In the genomic region with DNA sequence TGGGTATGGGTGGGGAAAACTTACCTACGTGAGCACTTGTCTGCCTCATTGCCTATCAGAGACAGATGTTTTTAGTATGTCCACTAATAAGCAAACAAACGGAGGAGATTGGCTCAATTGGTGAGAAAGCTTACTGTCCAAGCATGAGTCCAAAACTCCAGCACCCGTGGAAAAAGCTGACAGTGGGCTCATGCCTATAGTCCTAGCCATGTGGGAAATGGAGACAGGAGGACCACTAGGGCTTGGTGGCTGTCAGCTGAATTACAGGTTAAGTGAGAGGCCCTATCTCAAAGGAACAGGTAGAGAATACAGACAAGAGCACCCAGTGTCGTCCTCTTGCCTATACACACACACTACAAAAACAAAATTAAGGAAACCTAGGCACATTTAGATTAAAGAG, we compare ENCODE assay signal across 9 mouse cellular contexts. TPM values are rescaled to one million over a fixed set of nuclear protein-coding genes. Genes with fewer than 3 reads are reported as not detected.
DNase-seq lines count a peak whose midpoint lies in the region; ATAC-seq and TF ChIP-seq lines count a peak whose summit lies in the region.
"Had no signal": no experiment of that assay in that cellular context is flagged by ENCODE, and none has a peak within 500 bp of the region (broad histone marks: within the 10 kb centered on the region; RNA-seq: fewer than 3 reads in every experiment).

No protein-coding gene starts in this region.

- H3K4me3 ChIP-seq in forebrain, embryonic 14.5 days (ENCODE audit: low read depth, low read length): no peak overlapping the region
- H3K4me3 ChIP-seq in forebrain, embryonic 16.5 days (replicated peaks; ENCODE audit: low read length): no peak overlapping the region
- no peak overlapping the region for H3K4me3 ChIP-seq in liver, postnatal 0 days (ENCODE audit: low read depth, low read length)

- H3K36me3 ChIP-seq in forebrain, embryonic 14.5 days (ENCODE audit: control insufficient read depth, insufficient read depth, low read length): peaks cover 32% of the 10 kb centered on the region
- peaks cover 4% of the 10 kb centered on the region; the same call in 1 of the 2 replicates for H3K36me3 ChIP-seq in forebrain, embryonic 16.5 days (ENCODE audit: control insufficient read depth, insufficient read depth)
- peaks cover 34% of the 10 kb centered on the region for H3K36me3 ChIP-seq in liver, postnatal 0 days (replicated peaks; ENCODE audit: insufficient read depth, low read length)

- peaks cover 18% of the 10 kb centered on the region for H3K4me1 ChIP-seq in forebrain, embryonic 14.5 days (ENCODE audit: control insufficient read depth, insufficient read depth, low read length)
- peaks cover 32% of the 10 kb centered on the region for H3K4me1 ChIP-seq in forebrain, embryonic 16.5 days (replicated peaks; ENCODE audit: control insufficient read depth, insufficient read depth, low read length)
- H3K4me1 ChIP-seq in liver, postnatal 0 days (ENCODE audit: insufficient read depth): peaks cover 58% of the 10 kb centered on the region

- no peak overlapping the region for H3K9ac ChIP-seq in forebrain, embryonic 14.5 days (ENCODE audit: low read length)
- H3K9ac ChIP-seq in forebrain, embryonic 16.5 days (replicated peaks; ENCODE audit: low read depth, low read length): no peak overlapping the region
- no peak overlapping the region for H3K9ac ChIP-seq in liver, postnatal 0 days (replicated peaks)

- no peak for TF ChIP-seq EP300 in liver, postnatal 0 days (IDR thresholded peaks at IDR 0.05; ENCODE audit: low read depth)

- no peak for DNase-seq in forebrain, embryonic 14.5 days (ENCODE audit: low spot score)
- DNase-seq in A20 (ENCODE audit: low read depth, low spot score): peak; percentile 30
- no peak for DNase-seq in liver, postnatal 0 days
- DNase-seq in left cerebral cortex, postnatal 10 days (ENCODE audit: extremely low spot score in 1 of 2, low spot score in 2 of 2): no peak
- DNase-seq in left cerebral cortex, postnatal 25 days (ENCODE audit: low spot score in 2 of 2): no peak
- DNase-seq in left cerebral cortex, adult 11 months (ENCODE audit: low spot score): no peak
- DNase-seq: cerebellum, postnatal 10 days had no signal

- H3K27me3 ChIP-seq in forebrain, embryonic 14.5 days (replicated peaks; ENCODE audit: control insufficient read depth, insufficient read depth, low read length): no peaks in the 10 kb centered on the region
- H3K27me3 ChIP-seq in forebrain, embryonic 16.5 days (replicated peaks; ENCODE audit: control insufficient read depth, insufficient read depth, low read length): no peaks in the 10 kb centered on the region
- no peaks in the 10 kb centered on the region for H3K27me3 ChIP-seq in liver, postnatal 0 days (ENCODE audit: insufficient read depth, low read length)

- no peaks in the 10 kb centered on the region for H3K9me3 ChIP-seq in forebrain, embryonic 14.5 days (replicated peaks; ENCODE audit: control insufficient read depth, low read length)
- H3K9me3 ChIP-seq in forebrain, embryonic 16.5 days (ENCODE audit: control insufficient read depth, low read length): no peaks in the 10 kb centered on the region
- no peaks in the 10 kb centered on the region for H3K9me3 ChIP-seq in liver, postnatal 0 days (ENCODE audit: low read length)

- TF ChIP-seq CTCF in liver, postnatal 0 days (IDR thresholded peaks at IDR 0.05; ENCODE audit: low read depth): peak; percentile 24; the same call in 1 of the 2 replicates

- 90% methylated on average over 4 of the region's 4 CpGs for WGBS in forebrain, embryonic 14.5 days
- WGBS in forebrain, embryonic 16.5 days: 86% methylated on average over 4 of the region's 4 CpGs
- 80% methylated on average over 4 of the region's 4 CpGs for WGBS in liver, postnatal 0 days (ENCODE audit: insufficient replicate concordance)

- intact Hi-C loops in left cerebral cortex, postnatal 10 days (cut with DNase I): no loop called here
- intact Hi-C loops in left cerebral cortex, postnatal 25 days (cut with DNase I): no loop called here

- H3K27ac ChIP-seq in forebrain, embryonic 14.5 days (ENCODE audit: low read depth, low read length): no peak overlapping the region
- no peak overlapping the region for H3K27ac ChIP-seq in forebrain, embryonic 16.5 days (ENCODE audit: low read length)
- H3K27ac ChIP-seq in liver, postnatal 0 days (ENCODE audit: low read depth): peak overlapping the region; percentile 88; the same call in 1 of the 2 replicates

- no peak for ATAC-seq in forebrain, embryonic 14.5 days
- no peak for ATAC-seq in forebrain, embryonic 16.5 days
- 0 out of 2 replicates have a peak, but pooled peaks have one; percentile 40 for ATAC-seq in erythroid progenitor cell, adult 5-6 weeks (replicated peaks; ENCODE audit: low FRiP score, poor library complexity, severe bottlenecking)
- ATAC-seq in liver, postnatal 0 days: no peak

- H3K4me2 ChIP-seq in forebrain, embryonic 14.5 days (ENCODE audit: low read length): peak overlapping the region; percentile 77; the same call in 1 of the 2 replicates
- no peak overlapping the region for H3K4me2 ChIP-seq in forebrain, embryonic 16.5 days (ENCODE audit: low read length)
- H3K4me2 ChIP-seq in liver, postnatal 0 days (ENCODE audit: low read depth, low read length): peak overlapping the region; percentile 78

RNA-seq across cellular contexts. Expression of gene 0610030E20Rik, which starts 0.9 kb away (rescaled TPM):
- 12.0 and 17.9 TPM in 2 replicates for polyA plus RNA-seq in forebrain, embryonic 14.5 days (2014; fragmentation: Nextera tagmentation; extraction: Ambion mirVana)
- 19.7 and 20.9 TPM in 2 replicates for polyA plus RNA-seq in forebrain, embryonic 16.5 days (2015; fragmentation: Nextera tagmentation; extraction: Ambion mirVana)
- 23.4 and 33.1 TPM in 2 replicates for total RNA-seq in erythroid progenitor cell, adult 5-6 weeks (2015; ENCODE audit: low replicate concordance)
- total RNA-seq in erythroid progenitor cell, adult 5-6 weeks (2017; ENCODE audit: low replicate concordance): 21.6 and 29.3 TPM in 2 replicates
- polyA plus RNA-seq in liver, postnatal 0 days (2015; fragmentation: Nextera tagmentation; extraction: Ambion mirVana): 13.0 and 13.3 TPM in 2 replicates
- total RNA-seq in left cerebral cortex, postnatal 10 days (2021): 10 to 100 TPM; 12.3 to 13.1 TPM
- 10 to 100 TPM; 15.1 to 16.9 TPM for total RNA-seq in left cerebral cortex, postnatal 25 days (2021)

RNA-seq across cellular contexts. Expression of gene Usp39, which starts 1.3 kb away (rescaled TPM):
- 72.7 and 76.3 TPM in 2 replicates for polyA plus RNA-seq in forebrain, embryonic 14.5 days (2014; fragmentation: Nextera tagmentation; extraction: Ambion mirVana)
- 48.5 and 51.5 TPM in 2 replicates for polyA plus RNA-seq in forebrain, embryonic 16.5 days (2015; fragmentation: Nextera tagmentation; extraction: Ambion mirVana)
- total RNA-seq in erythroid progenitor cell, adult 5-6 weeks (2015; ENCODE audit: low replicate concordance): 62.9 and 90.1 TPM in 2 replicates
- total RNA-seq in erythroid progenitor cell, adult 5-6 weeks (2017; ENCODE audit: low replicate concordance): 63.4 and 92.7 TPM in 2 replicates
- polyA plus RNA-seq in liver, postnatal 0 days (2015; fragmentation: Nextera tagmentation; extraction: Ambion mirVana): 21.1 and 21.7 TPM in 2 replicates
- total RNA-seq in left cerebral cortex, postnatal 10 days (2021): 10 to 100 TPM; 31.8 to 33.6 TPM
- 10 to 100 TPM; 32.3 to 34.8 TPM for total RNA-seq in left cerebral cortex, postnatal 25 days (2021)

RNA-seq across cellular contexts. Expression of gene Tmem150a, which starts 9.0 kb away (rescaled TPM):
- polyA plus RNA-seq in forebrain, embryonic 14.5 days (2014; fragmentation: Nextera tagmentation; extraction: Ambion mirVana): 19.3 and 21.3 TPM in 2 replicates
- 17.9 and 21.0 TPM in 2 replicates for polyA plus RNA-seq in forebrain, embryonic 16.5 days (2015; fragmentation: Nextera tagmentation; extraction: Ambion mirVana)
- 3.2 and 11.7 TPM in 2 replicates for total RNA-seq in erythroid progenitor cell, adult 5-6 weeks (2015; ENCODE audit: low replicate concordance)
- total RNA-seq in erythroid progenitor cell, adult 5-6 weeks (2017; ENCODE audit: low replicate concordance): 0.61 TPM in 1 of 2 replicates, not detected in the other
- polyA plus RNA-seq in liver, postnatal 0 days (2015; fragmentation: Nextera tagmentation; extraction: Ambion mirVana): 92.3 and 113 TPM in 2 replicates
- 10 to 100 TPM; 16.6 to 19.0 TPM for total RNA-seq in left cerebral cortex, postnatal 10 days (2021)
- 1 to 10 TPM; 7.9 to 8.7 TPM for total RNA-seq in left cerebral cortex, postnatal 25 days (2021)

RNA-seq across cellular contexts. Expression of gene Rnf181, which starts 20.5 kb away (rescaled TPM):
- polyA plus RNA-seq in forebrain, embryonic 14.5 days (2014; fragmentation: Nextera tagmentation; extraction: Ambion mirVana): 123 and 129 TPM in 2 replicates
- polyA plus RNA-seq in forebrain, embryonic 16.5 days (2015; fragmentation: Nextera tagmentation; extraction: Ambion mirVana): 127 and 139 TPM in 2 replicates
- 68.5 and 96.0 TPM in 2 replicates for total RNA-seq in erythroid progenitor cell, adult 5-6 weeks (2015; ENCODE audit: low replicate concordance)
- 56.4 and 69.8 TPM in 2 replicates for total RNA-seq in erythroid progenitor cell, adult 5-6 weeks (2017; ENCODE audit: low replicate concordance)
- 61.0 and 63.2 TPM in 2 replicates for polyA plus RNA-seq in liver, postnatal 0 days (2015; fragmentation: Nextera tagmentation; extraction: Ambion mirVana)
- 10 to 100 TPM; 66.0 to 68.3 TPM for total RNA-seq in left cerebral cortex, postnatal 10 days (2021)
- total RNA-seq in left cerebral cortex, postnatal 25 days (2021): 10 to 100 TPM; 69.9 to 71.1 TPM

RNA-seq across cellular contexts. Expression of gene Vamp5, which starts 34.0 kb away (rescaled TPM):
- polyA plus RNA-seq in forebrain, embryonic 14.5 days (2014; fragmentation: Nextera tagmentation; extraction: Ambion mirVana): 13.8 and 17.7 TPM in 2 replicates
- polyA plus RNA-seq in forebrain, embryonic 16.5 days (2015; fragmentation: Nextera tagmentation; extraction: Ambion mirVana): 10.5 and 12.6 TPM in 2 replicates
- total RNA-seq in erythroid progenitor cell, adult 5-6 weeks (2015; ENCODE audit: low replicate concordance): 85.1 and 98.0 TPM in 2 replicates
- 23.8 and 24.3 TPM in 2 replicates for total RNA-seq in erythroid progenitor cell, adult 5-6 weeks (2017; ENCODE audit: low replicate concordance)
- polyA plus RNA-seq in liver, postnatal 0 days (2015; fragmentation: Nextera tagmentation; extraction: Ambion mirVana): 50.8 and 53.1 TPM in 2 replicates
- 1 to 10 TPM; 3.4 to 4.5 TPM for total RNA-seq in left cerebral cortex, postnatal 10 days (2021)
- total RNA-seq in left cerebral cortex, postnatal 25 days (2021): 1 to 10 TPM; 4.0 to 4.6 TPM
